Mouse (Mus musculus) lung, postnatal 14 days (tissue): Measurements from ENCODE around the gene Retreg3.

ENCODE experiments used
- DNase-seq: peaks from one replicate; pipeline ENCODE4 v3.0.0; 2021

Retreg3 gene

DNA sequence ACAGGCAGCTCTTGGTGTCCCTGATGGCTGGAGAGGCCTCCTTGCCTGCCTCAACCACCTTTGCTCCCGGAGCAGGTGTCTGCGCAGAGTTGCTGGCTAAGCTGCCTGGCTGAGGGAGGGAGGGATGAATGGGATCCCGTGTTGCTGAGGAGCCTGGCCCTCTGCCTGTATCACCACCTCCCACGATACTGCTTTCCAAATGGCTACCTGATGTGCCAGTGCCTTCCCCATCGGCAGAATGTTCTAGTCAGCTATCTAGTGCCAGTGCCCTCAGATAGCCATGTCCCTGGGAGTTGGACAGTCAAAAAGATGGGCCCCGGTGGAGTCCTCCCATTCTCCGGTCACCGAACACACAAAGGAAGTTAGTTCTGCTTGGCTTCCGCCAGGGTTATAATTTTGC lies 69.3 kb downstream of the Retreg3 start:
- no peak for DNase-seq

DNA sequence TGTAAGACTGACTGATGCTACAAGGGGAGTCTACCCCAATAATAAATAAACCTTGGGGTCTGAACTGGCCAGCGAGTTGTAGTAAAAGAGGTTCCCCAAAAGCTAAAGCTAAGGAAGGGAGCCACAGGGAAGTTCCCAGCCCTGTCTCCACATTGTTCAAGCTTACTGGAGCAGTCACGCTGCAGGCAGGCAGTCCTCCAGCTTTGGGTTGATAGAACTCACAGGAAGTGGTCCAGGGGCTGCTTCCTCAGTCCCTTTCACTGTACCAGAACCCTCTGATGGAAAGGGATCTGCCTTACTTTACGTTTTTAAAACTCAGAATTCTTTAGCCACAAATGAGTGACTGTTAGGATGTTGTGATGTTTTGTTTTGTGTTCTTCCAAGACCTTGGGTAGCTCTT lies 72.2 kb downstream of the Retreg3 start:
- DNase-seq = no peak

DNA sequence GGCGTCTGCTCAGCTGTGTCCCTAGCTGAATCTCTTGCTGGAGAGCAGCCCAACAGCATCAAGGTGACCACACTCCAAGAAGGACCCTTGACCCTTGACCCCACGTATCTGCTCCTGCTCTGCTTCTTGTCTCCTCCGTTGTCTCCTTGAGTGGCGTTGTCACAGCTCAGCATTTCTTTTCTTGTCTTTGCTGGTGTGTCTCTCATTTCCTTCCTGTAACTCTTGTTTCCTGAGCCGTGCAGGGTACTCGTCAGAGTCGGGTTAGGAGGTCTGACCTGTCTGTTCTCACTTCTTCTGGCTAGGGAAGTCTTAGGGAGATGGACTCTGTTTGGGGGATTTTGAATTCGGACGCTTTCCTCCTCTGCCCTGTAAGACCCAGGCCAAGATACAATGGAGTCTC lies 73.3 kb downstream of the Retreg3 start:
- no peak for DNase-seq
